Mouse (Mus musculus) midbrain, embryonic 13.5 days (tissue): ENCODE measurements around the gene Gtf3c3. TPM values are rescaled to one million over a fixed set of nuclear protein-coding genes. Genes with fewer than 3 reads are reported as not detected.

Experiments
- ATAC-seq: fragments of 200-750 bp; cut with Nextera tagmentation; 2 replicates; pipeline ENCODE4 v1.8.0; 2017; ENCODE audit warnings: mild to moderate bottlenecking, moderate TSS enrichment, moderate library complexity
- H3K27ac ChIP-seq: fragments of 300-500 bp; sonication (generic); 2 replicates; pipeline ENCODE4 v1.5.1; 2015; ENCODE audit warnings: inconsistent platforms, mild to moderate bottlenecking, moderate library complexity
- H3K27me3 ChIP-seq: fragments of 300-500 bp; sonication (generic); 2 replicates; pipeline ENCODE4 v1.6.1; 2015; ENCODE audit warnings: mild to moderate bottlenecking, inconsistent platforms
- H3K36me3 ChIP-seq: fragments of 300-500 bp; sonication (generic); 2 replicates; pipeline ENCODE4 v1.6.1; 2015; ENCODE audit warnings: mild to moderate bottlenecking, inconsistent platforms
- H3K4me1 ChIP-seq: fragments of 300-500 bp; sonication (generic); replicated peaks from 2 replicates; pipeline ENCODE4 v1.6.1; 2015; ENCODE audit warnings: inconsistent platforms
- H3K4me2 ChIP-seq: fragments of 300-500 bp; sonication (generic); replicated peaks from 2 replicates; pipeline ENCODE4 v1.6.1; 2015; ENCODE audit warnings: moderate library complexity, mild to moderate bottlenecking, inconsistent platforms
- H3K4me3 ChIP-seq: fragments of 300-500 bp; sonication (generic); replicated peaks from 2 replicates; pipeline ENCODE4 v1.5.1; 2015; ENCODE audit warnings: mild to moderate bottlenecking, inconsistent platforms
- H3K9ac ChIP-seq: fragments of 300-500 bp; sonication (generic); replicated peaks from 2 replicates; pipeline ENCODE4 v1.6.1; 2015; ENCODE audit warnings: mild to moderate bottlenecking, inconsistent platforms
- H3K9me3 ChIP-seq: fragments of 300-500 bp; sonication (generic); 2 replicates; pipeline ENCODE4 v1.6.1; 2016; ENCODE audit warnings: mild to moderate bottlenecking, inconsistent platforms
- WGBS: fragments of 180-500 bp; shearing (Covaris S2); methylation state at CpG from one replicate; pipeline ENCODE4 v1.1.7; 2015; 5-methylcytosine and 5-hydroxymethylcytosine counted together
- polyA plus RNA-seq: library from polyadenylated mRNA; unstranded; fragments of >200 nt; fragmentation: Nextera tagmentation; extraction: Ambion mirVana; gene quantifications from 2 replicates; pipeline ENCODE4 v1.2.1, GENCODE M21; 2015

The Gtf3c3 gene
- polyA plus RNA-seq = 24.8 and 26.9 TPM in 2 replicates

GRCm38 (mm10) chr1:54438340-54439079 is at the start of gene Gtf3c3:
TSS of gene Gtf3c3 (minus strand) at chr1:54438971.
- Histone ChIP-seq H3K36me3 (peaks cover 4% of the 10 kb centered on the region), H3K4me2 (peak within 1 kb of the TSS; percentile 83), H3K9ac (peak within 1 kb of the TSS; percentile 88), H3K4me1 (peaks cover 21% of the 10 kb centered on the region), H3K27me3 (no peaks in the 10 kb centered on the region), H3K27ac (no peak within 1 kb of the TSS), H3K9me3 (no peaks in the 10 kb centered on the region), H3K4me3 (peak within 1 kb of the TSS; percentile 77)
- WGBS = 3% methylated on average over 39 of the region's 39 CpGs
- ATAC-seq = peak; percentile 99

GRCm38 (mm10) chr1:54484744-54485420 is 46.1 kb upstream of the Gtf3c3 start:
- no peak overlapping the region for H3K9ac ChIP-seq
- H3K27me3 ChIP-seq = no peaks in the 10 kb centered on the region
- H3K4me3 ChIP-seq = no peak overlapping the region
- H3K36me3 ChIP-seq = peaks cover 57% of the 10 kb centered on the region
- 59% methylated on average over 3 of the region's 3 CpGs for WGBS
- ATAC-seq = peak; percentile 75; the same call in 1 of the 2 replicates
- H3K9me3 ChIP-seq = no peaks in the 10 kb centered on the region
- H3K27ac ChIP-seq = no peak overlapping the region
- no peak overlapping the region for H3K4me2 ChIP-seq
- H3K4me1 ChIP-seq = no peaks in the 10 kb centered on the region

GRCm38 (mm10) chr1:54480491-54480890 is 41.7 kb upstream of the Gtf3c3 start:
- no peaks in the 10 kb centered on the region for H3K4me1 ChIP-seq
- WGBS = 96% methylated on average over 12 of the region's 12 CpGs
- H3K27me3 ChIP-seq = no peaks in the 10 kb centered on the region
- no peak overlapping the region for H3K9ac ChIP-seq
- no peak overlapping the region for H3K27ac ChIP-seq
- no peak for ATAC-seq
- no peak overlapping the region for H3K4me2 ChIP-seq
- H3K4me3 ChIP-seq = no peak overlapping the region
- peaks cover 49% of the 10 kb centered on the region for H3K36me3 ChIP-seq
- H3K9me3 ChIP-seq = no peaks in the 10 kb centered on the region

- no peaks in the 10 kb centered on the region for H3K27me3 ChIP-seq
- H3K4me1 ChIP-seq = no peaks in the 10 kb centered on the region
- H3K9ac ChIP-seq = no peak overlapping the region
- no peak for ATAC-seq
- no peak overlapping the region for H3K4me2 ChIP-seq
- no peaks in the 10 kb centered on the region for H3K9me3 ChIP-seq
- no peak overlapping the region for H3K27ac ChIP-seq
- H3K4me3 ChIP-seq = no peak overlapping the region
- no peaks in the 10 kb centered on the region; the same call in 1 of the 2 replicates for H3K36me3 ChIP-seq
Measured at GRCm38 (mm10) chr1:54468662-54469061, 29.9 kb upstream of the Gtf3c3 start.

GRCm38 (mm10) chr1:54467366-54467765 is 28.6 kb upstream of the Gtf3c3 start:
- 97% methylated on average over 1 of the region's 1 CpGs for WGBS
- H3K4me3 ChIP-seq = no peak overlapping the region
- ATAC-seq = no peak
- no peaks in the 10 kb centered on the region for H3K4me1 ChIP-seq
- no peak overlapping the region for H3K27ac ChIP-seq
- no peaks in the 10 kb centered on the region; the same call in 1 of the 2 replicates for H3K36me3 ChIP-seq
- H3K27me3 ChIP-seq = no peaks in the 10 kb centered on the region
- H3K4me2 ChIP-seq = no peak overlapping the region
- H3K9ac ChIP-seq = no peak overlapping the region
- H3K9me3 ChIP-seq = no peaks in the 10 kb centered on the region

- Histone ChIP-seq H3K4me2 (no peak overlapping the region), H3K27ac (no peak overlapping the region), H3K9ac (no peak overlapping the region), H3K4me1 (no peaks in the 10 kb centered on the region), H3K36me3 (no peaks in the 10 kb centered on the region), H3K4me3 (no peak overlapping the region), H3K27me3 (no peaks in the 10 kb centered on the region), H3K9me3 (no peaks in the 10 kb centered on the region)
- ATAC-seq = no peak
- 92% methylated on average over 2 of the region's 2 CpGs for WGBS
Measured at GRCm38 (mm10) chr1:54452116-54452515, 13.3 kb upstream of the Gtf3c3 start.

- 83% methylated on average over 4 of the region's 4 CpGs for WGBS
Measured at GRCm38 (mm10) chr1:54448833-54449232, 10.1 kb upstream of the Gtf3c3 start.

GRCm38 (mm10) chr1:54443641-54444040 is 4.9 kb upstream of the Gtf3c3 start:
- H3K9ac ChIP-seq = no peak overlapping the region
- H3K27me3 ChIP-seq = no peaks in the 10 kb centered on the region
- no peaks in the 10 kb centered on the region for H3K36me3 ChIP-seq
- H3K4me1 ChIP-seq = peaks cover 3% of the 10 kb centered on the region
- H3K4me3 ChIP-seq = no peak overlapping the region
- no peak overlapping the region for H3K4me2 ChIP-seq
- no peak for ATAC-seq
- H3K9me3 ChIP-seq = no peaks in the 10 kb centered on the region
- H3K27ac ChIP-seq = no peak overlapping the region
- 55% methylated on average over 7 of the region's 7 CpGs for WGBS

More at GRCm38 (mm10) chr1:54448833-54449232, 10.1 kb upstream of the Gtf3c3 start:
- no peak for ATAC-seq
- Histone ChIP-seq H3K4me3 (no peak overlapping the region), H3K9ac (no peak overlapping the region), H3K36me3 (no peaks in the 10 kb centered on the region), H3K27ac (no peak overlapping the region), H3K27me3 (no peaks in the 10 kb centered on the region), H3K9me3 (no peaks in the 10 kb centered on the region), H3K4me2 (no peak overlapping the region), H3K4me1 (no peaks in the 10 kb centered on the region)

- Histone ChIP-seq H3K9ac (peak overlapping the region; percentile 88), H3K36me3 (peaks cover 2% of the 10 kb centered on the region; the same call in 1 of the 2 replicates), H3K27me3 (no peaks in the 10 kb centered on the region), H3K4me2 (peak overlapping the region; percentile 83), H3K27ac (no peak overlapping the region), H3K4me3 (peak overlapping the region; percentile 77), H3K4me1 (peaks cover 21% of the 10 kb centered on the region), H3K9me3 (no peaks in the 10 kb centered on the region)
- ATAC-seq = peak; percentile 48; the same call in 1 of the 2 replicates
- WGBS = 47% methylated on average over 3 of the region's 3 CpGs
Measured at GRCm38 (mm10) chr1:54439080-54439476, 307 bp upstream of the Gtf3c3 start.

- H3K27me3 ChIP-seq = no peaks in the 10 kb centered on the region
- peaks cover 78% of the 10 kb centered on the region for H3K36me3 ChIP-seq
- H3K4me2 ChIP-seq = no peak overlapping the region
- H3K9ac ChIP-seq = no peak overlapping the region
- 96% methylated on average over 4 of the region's 4 CpGs for WGBS
- H3K9me3 ChIP-seq = no peaks in the 10 kb centered on the region
- H3K4me3 ChIP-seq = no peak overlapping the region
- no peak overlapping the region for H3K27ac ChIP-seq
- H3K4me1 ChIP-seq = no peaks in the 10 kb centered on the region
- no peak for ATAC-seq
Measured at GRCm38 (mm10) chr1:54422195-54422750, 16.5 kb downstream of the Gtf3c3 start.

- peaks cover 74% of the 10 kb centered on the region for H3K36me3 ChIP-seq
- no peak for ATAC-seq
Measured at GRCm38 (mm10) chr1:54421670-54422069, 17.1 kb downstream of the Gtf3c3 start.

GRCm38 (mm10) chr1:54402736-54403135 is 36.0 kb downstream of the Gtf3c3 start:
- Histone ChIP-seq H3K4me2 (no peak overlapping the region), H3K4me3 (no peak overlapping the region), H3K36me3 (peaks cover 59% of the 10 kb centered on the region), H3K9me3 (no peaks in the 10 kb centered on the region), H3K9ac (no peak overlapping the region), H3K27ac (no peak overlapping the region), H3K4me1 (no peaks in the 10 kb centered on the region), H3K27me3 (no peaks in the 10 kb centered on the region)
- ATAC-seq = no peak

More at GRCm38 (mm10) chr1:54421670-54422069, 17.1 kb downstream of the Gtf3c3 start:
- Histone ChIP-seq H3K27me3 (no peaks in the 10 kb centered on the region), H3K4me3 (no peak overlapping the region), H3K4me2 (no peak overlapping the region), H3K4me1 (no peaks in the 10 kb centered on the region), H3K27ac (no peak overlapping the region), H3K9ac (no peak overlapping the region), H3K9me3 (no peaks in the 10 kb centered on the region)
- 96% methylated on average over 3 of the region's 3 CpGs for WGBS
